Comparison of ENCODE assay signal across 8 mouse cellular contexts in the genomic region with DNA sequence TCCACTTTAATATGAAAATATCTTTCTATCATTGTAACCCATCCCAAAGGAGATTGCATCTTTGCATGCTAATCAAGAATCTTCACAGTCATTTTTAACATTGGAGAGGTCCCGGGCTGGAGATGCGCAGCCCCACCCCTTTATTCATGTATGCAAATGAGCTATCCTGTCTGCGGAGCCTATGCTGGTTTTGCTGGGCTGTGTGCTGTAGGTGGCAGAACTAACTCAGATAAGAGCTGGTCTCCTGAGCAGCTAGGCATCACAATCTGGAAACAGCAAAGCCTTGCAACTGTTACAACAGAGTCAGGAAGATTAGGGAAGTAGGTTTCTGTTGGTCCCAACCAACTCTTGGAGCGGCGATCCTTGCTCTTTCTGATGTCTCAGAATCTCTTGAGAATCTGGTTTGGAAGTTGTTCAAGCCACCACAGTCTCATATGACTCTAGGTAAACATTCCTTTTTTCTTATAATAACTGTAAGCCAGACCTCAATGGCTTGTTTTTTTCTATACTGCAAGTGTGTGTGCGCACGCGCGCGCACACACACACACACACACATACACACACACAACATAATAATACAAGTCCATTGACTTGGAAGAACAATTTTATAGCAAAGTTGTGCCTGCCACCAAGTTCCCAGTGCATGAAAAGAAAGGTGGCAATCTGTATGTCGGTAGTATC.
DNase-seq lines count a peak whose midpoint lies in the region; ATAC-seq lines count a peak whose summit lies in the region.

No protein-coding gene starts in this region.

- peak; percentile 57; the same call in 1 of the 2 replicates for ATAC-seq in embryonic facial prominence, embryonic 15.5 days (ENCODE audit: insufficient number of reproducible peaks, low FRiP score, low TSS enrichment, low read depth)
- ATAC-seq in midbrain, embryonic 11.5 days (ENCODE audit: low FRiP score): peak; percentile 94
- ATAC-seq in inflammation-experienced regulatory T-cells, adult 6 months: no peak

- H3K27me3 ChIP-seq in embryonic facial prominence, embryonic 15.5 days: no peaks in the 10 kb centered on the region
- no peaks in the 10 kb centered on the region for H3K27me3 ChIP-seq in midbrain, embryonic 11.5 days (ENCODE audit: control insufficient read depth, insufficient read depth, low read length)

- H3K9ac ChIP-seq in embryonic facial prominence, embryonic 15.5 days: no peak overlapping the region
- no peak overlapping the region for H3K9ac ChIP-seq in midbrain, embryonic 11.5 days (ENCODE audit: low read length)

- H3K4me1 ChIP-seq in embryonic facial prominence, embryonic 15.5 days: no peaks in the 10 kb centered on the region
- no peaks in the 10 kb centered on the region for H3K4me1 ChIP-seq in midbrain, embryonic 11.5 days (ENCODE audit: control insufficient read depth, insufficient read depth, low read length)

- no peak overlapping the region for H3K4me3 ChIP-seq in embryonic facial prominence, embryonic 15.5 days (replicated peaks)
- H3K4me3 ChIP-seq in midbrain, embryonic 11.5 days (ENCODE audit: low read depth, low read length): no peak overlapping the region

- H3K27ac ChIP-seq in embryonic facial prominence, embryonic 15.5 days (replicated peaks): no peak overlapping the region
- H3K27ac ChIP-seq in midbrain, embryonic 11.5 days (ENCODE audit: low read depth, low read length): no peak overlapping the region

- no peak overlapping the region for H3K4me2 ChIP-seq in embryonic facial prominence, embryonic 15.5 days (replicated peaks)
- H3K4me2 ChIP-seq in midbrain, embryonic 11.5 days: no peak overlapping the region

- no peaks in the 10 kb centered on the region for H3K36me3 ChIP-seq in embryonic facial prominence, embryonic 15.5 days
- H3K36me3 ChIP-seq in midbrain, embryonic 11.5 days (ENCODE audit: control insufficient read depth, insufficient read depth, low read length): no peaks in the 10 kb centered on the region

- intact Hi-C loops in heart, postnatal 36 days (cut with DNase I): loop anchor here (5.0 kb wide), 1 partner anchor 794 kb away; no protein-coding TSS in a partner anchor

- DNase-seq in heart, postnatal 4 days: peak; percentile 9
- no peak for DNase-seq in heart, postnatal 36 days
- peak; percentile 22 for DNase-seq in kidney, postnatal 14 days
- peak; percentile 75 for DNase-seq in midbrain, embryonic 11.5 days (ENCODE audit: low spot score, missing footprints)
- DNase-seq in telencephalon, adult 2 months (ENCODE audit: low read depth, low spot score): peak; percentile 66
- DNase-seq in urinary bladder, postnatal 25 days (ENCODE audit: low spot score): no peak

- WGBS in embryonic facial prominence, embryonic 15.5 days: 56% methylated on average over 11 of the region's 11 CpGs
- WGBS in midbrain, embryonic 11.5 days: 69% methylated on average over 11 of the region's 11 CpGs

- H3K9me3 ChIP-seq in embryonic facial prominence, embryonic 15.5 days (replicated peaks): no peaks in the 10 kb centered on the region
- no peaks in the 10 kb centered on the region for H3K9me3 ChIP-seq in midbrain, embryonic 11.5 days (ENCODE audit: control insufficient read depth, low read length)

Comparison
In these comparisons a context has a peak if more than half of its experiments do, and no peak if none do; other contexts are left out.
1. DNase-seq: peak in heart, postnatal 4 days (single experiment), kidney, postnatal 14 days (single experiment), midbrain, embryonic 11.5 days (single experiment) and telencephalon, adult 2 months (single experiment); none in heart, postnatal 36 days (0 of 2) and urinary bladder, postnatal 25 days (single experiment).